Mouse (Mus musculus) lung, postnatal 0 days (tissue): Measurements from ENCODE around the gene Otof.

Experiments
- CTCF ChIP-seq: IDR thresholded peaks from 2 replicates; pipeline ENCODE4 v1.5.1; 2016; ENCODE audit warnings: antibody characterized with exemption, mild to moderate bottlenecking
- EP300 ChIP-seq: IDR thresholded peaks from 2 replicates; pipeline ENCODE4 v1.6.1; 2016; ENCODE audit warnings: antibody characterized with exemption, mild to moderate bottlenecking, control low read depth

DNA sequence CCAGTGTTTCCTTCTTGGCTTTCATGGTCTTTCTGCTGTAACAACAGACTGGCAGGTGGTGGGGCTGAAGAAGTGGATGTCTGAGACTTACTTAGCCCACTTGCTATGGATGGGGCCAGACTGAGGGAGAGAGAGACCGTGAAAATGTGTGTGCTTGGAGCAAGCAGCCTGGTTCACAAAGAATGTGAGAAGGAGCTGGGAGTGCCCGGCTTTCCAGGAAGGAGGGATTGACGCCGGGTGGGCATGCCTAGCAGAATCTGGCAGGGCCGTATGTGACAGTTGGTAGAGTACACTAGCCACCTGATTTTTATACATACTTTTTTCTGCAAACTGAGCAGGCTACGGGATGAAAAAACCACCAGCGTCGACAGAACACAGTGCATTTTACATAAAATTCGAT is 4.6 kb upstream of the Otof start:
- no peak for TF ChIP-seq CTCF
- no peak for TF ChIP-seq EP300
